Mouse (Mus musculus) hindlimb bud, embryonic 11.5 days (tissue): ENCODE measurements around the gene Nr1h4.

ENCODE experiments used
- DNase-seq: peaks from one replicate; pipeline ENCODE4 v3.0.0-alpha.2; 2012; ENCODE audit warnings: low read depth, low spot score; ENCODE audit errors: extremely low spot score

Gene Nr1h4

DNA sequence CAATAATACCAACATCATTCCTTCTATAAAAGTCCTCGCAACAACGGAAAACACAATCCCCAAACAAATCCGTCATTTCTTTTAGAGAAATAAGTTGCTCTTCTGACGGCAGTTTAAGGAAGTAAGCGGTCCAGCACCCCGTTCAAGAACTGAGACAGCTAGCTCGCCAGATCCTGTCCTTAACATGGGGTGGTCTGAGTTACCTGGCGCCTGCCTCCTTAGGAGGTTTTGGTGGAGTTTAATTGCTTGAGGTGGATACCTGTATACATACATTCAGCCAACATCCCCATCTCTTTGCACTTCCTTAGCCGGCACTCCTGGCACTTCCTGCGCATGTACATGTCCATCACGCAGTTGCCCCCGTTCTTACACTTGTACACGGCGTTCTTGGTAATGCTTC lies 50.3 kb downstream of the Nr1h4 start:
- DNase-seq = no peak

DNA sequence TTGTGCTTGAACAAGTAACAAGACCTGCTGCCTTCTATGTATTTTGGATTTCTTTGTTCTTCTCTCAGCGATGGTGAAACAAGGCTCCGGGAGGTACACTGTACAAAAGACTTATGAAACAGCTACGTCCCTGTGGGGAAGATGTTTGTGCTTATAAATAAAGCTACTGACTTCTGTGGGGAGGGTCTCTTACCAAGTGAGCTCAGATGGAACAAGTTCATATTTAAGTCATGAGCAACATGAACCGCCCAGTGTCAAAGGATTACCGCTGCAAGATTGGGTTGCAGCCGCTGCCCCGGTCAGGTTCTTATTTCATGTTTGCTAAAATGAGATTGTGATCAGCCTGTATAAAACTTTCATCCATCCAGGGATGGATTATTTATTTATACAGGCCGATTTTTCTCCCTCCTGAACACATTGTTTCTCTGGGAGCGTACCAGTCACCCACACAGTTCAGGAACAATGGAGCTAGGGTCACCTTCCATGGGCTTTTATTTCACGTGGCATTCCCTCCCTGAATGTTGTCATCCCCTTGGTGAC lies 51.2 kb downstream of the Nr1h4 start:
- no peak for DNase-seq

DNA sequence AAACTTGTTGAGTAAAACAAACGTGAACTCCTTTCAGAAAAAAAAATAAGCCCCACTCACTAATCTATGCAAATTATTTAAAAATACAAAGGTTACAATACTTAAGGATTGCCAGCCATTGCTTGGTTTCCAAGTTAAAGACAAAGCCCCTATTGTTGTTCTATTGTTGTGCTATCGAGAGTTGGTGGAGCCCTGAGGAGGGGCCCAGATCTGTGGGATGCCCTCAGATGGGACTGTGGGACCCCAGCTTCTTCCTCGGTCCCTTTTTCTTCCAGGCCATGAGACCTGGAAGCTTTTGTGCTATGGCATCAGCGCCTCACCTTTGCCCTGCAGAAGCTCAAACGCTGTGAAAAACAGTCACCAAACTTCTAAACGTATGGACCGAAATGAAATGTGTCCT lies 51.7 kb downstream of the Nr1h4 start:
- DNase-seq = no peak

DNA sequence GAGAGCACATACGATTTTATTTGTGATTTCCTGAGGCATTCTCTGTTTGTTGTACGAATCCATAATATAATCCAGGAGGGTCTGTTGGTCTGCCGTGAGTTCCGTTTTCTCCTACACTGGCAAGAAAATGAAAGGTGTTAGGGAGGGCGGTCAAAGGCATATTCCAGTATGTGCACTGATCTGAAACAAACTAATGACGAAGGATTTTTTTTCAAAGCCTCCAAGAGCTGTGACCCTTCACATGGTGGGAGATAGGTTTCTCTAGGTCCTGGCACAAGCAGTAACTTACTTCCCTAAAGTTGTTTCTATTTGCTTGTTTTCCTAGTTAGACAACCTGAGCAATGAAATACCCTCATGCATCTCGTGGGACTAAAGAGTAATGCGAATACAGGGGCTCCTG lies 54.6 kb downstream of the Nr1h4 start:
- no peak for DNase-seq

DNA sequence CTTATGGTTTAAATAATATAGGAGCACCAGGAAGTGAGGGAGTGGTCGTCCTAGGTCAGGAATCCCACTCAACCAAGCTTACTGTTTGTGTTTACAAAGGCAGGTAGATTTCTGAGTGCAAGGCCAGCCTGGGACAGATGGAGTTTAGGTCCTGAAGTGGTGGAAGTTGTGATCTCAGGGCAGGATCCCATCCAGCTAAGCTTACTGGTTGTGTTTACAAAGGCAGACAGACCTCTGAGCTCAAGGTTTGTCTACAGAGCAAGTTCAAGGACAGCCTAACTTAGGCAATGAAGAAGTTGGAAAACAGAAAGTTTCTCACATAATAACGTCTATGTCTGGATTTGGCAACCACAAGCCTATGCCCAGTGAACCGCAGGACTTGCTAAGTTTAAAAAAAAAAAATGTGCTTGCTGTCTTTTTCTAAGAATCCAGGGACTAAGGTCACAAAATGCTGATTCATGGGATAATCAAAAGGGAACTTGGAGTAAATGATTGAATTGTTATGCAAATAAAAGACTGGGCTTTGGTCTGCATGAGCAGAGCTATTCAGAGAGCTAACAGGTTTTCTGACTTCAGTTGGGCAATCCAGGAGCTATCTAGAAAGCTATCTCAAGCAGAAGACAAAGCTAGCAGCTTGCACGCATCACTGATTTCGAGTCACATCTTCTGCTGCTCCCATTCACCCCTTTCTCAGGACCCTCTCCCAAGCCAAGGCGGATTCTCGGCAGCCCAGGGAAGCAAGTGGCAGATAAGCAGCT lies 62.6 kb downstream of the Nr1h4 start:
- no peak for DNase-seq

DNA sequence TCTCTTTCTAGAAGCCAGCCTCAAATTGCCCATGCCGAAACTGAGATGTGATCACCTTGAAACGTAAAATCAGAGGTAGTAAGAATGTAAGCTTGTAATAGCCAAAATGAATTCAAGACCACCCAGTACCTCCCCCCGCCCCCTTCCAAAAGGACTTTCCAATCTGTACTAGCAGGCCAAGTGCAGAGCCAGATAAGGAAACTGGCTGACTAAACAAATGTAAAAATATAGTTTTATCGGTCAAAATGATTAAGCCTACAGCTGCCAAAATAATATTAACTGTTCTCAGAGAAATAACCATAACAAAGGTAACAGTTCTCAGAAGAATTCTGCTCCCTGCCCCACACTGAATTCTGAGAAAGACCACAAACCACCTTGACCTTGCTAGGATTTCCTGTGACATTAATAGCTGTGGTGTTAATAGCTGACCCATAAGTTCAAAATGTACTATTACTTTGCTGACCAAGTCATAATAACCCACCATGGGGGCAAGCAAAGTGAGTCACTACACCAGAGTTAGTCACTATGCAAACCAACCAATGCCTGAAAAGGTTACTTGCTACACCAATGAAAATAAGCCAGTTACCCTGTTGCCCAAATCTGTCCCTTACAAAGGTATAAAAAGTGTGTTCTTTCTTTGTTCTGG lies 68.5 kb downstream of the Nr1h4 start:
- DNase-seq = no peak

DNA sequence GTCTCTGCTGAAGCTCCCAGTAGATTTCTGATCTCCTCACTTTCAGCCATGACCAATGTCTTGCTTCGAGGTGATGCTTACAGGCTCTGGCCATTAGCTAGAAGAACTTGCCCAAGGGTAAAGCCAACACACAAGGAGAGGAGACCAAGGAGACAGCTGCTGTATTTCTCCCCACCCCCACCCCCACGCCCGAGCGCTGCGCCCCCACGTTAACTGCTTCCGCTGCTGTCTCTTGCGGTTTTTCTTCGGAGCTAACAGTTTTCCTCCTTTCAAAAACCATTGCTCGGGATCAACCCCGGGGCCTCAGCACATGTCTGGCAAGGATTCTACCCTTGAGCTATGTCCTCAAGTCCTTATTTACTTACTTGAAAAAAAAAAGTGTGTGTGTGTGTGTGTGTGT lies 70.5 kb downstream of the Nr1h4 start:
- no peak for DNase-seq

DNA sequence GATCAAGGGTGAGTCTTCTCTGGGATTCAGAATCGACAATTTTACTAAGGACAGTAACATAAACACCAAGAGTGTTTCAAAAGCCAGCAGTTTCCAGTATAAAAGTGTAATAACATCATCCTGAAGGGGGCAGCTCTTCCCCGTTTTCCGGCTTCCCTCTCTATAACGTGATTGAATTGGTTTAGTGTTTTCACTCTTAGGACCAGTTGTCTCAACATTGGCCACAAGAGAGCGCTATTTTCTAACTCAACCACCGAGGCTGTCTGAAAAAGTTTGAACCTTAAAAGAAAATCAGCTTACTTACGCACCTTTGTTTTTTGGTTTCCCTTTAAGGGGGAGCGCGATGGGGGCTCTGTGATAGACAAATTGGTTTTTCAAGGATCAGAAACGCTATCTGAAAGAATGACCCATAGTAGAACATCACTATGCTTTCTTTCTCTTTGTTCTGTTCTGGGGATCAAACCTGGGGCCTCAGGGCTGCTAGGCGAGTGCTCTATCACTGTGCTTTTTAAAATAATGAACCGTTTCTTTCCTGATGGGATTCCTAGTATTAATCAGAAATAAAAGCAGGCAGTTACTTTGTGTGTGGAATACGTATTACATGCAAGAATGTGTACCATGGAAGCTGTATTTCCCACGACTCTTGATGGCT lies 71.4 kb downstream of the Nr1h4 start:
- peak; percentile 92 for DNase-seq

DNA sequence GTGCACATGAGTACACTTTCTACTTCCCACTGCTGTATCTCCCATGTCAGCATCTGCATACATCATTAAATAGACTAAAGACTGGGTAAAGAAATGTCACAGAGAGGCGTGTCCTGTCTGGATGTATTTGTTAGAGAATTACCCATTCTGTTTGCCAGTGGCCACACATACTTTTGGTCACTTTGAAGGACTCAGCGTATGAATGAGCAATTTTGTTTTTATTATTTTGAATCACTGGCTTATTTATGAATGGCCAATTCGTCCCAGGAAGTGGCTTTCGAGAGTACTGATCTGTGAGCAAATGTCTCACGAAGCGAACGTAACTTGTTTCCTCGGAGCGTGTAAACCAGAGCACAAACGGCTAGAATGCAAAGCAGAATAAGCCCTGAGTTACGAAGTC lies 72.4 kb downstream of the Nr1h4 start:
- no peak for DNase-seq

DNA sequence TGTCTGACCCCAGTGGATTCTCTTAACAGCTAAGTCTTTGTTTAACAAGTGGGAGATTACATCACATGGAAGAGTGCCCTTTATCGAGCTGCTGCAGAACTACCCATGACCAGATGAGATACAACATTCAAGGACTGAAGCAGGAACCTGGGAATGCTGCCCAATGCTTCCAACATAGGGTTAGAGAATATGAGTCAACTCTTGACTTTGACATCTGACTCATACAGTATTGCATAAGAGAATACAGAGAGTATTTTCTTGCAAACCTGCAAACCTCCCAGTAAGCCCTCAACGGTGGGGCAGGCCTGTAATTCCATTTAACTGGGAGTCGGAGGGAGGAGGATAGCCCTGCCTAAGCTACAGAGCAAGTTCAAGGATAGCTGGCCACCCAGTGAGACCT lies 74.6 kb downstream of the Nr1h4 start:
- no peak for DNase-seq

DNA sequence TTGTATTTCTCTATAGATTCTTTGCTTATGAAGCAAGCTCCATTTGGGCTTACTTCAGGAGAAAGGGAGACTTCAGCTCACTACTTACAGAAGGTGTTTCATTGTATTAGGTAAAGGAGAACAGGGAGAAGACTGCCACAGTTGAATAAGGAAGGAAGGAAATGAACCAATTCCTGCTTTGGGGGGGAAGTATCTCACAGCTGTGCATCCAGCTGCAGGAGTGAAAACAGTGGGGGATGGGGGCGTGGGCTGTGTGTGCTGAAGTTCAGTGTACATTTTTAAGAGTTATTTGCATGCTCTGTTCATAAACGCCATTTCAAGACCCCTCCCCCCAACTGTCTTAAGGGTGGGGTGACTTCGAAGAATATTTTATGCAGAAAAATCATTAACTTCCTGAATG lies 79.6 kb downstream of the Nr1h4 start:
- no peak for DNase-seq

DNA sequence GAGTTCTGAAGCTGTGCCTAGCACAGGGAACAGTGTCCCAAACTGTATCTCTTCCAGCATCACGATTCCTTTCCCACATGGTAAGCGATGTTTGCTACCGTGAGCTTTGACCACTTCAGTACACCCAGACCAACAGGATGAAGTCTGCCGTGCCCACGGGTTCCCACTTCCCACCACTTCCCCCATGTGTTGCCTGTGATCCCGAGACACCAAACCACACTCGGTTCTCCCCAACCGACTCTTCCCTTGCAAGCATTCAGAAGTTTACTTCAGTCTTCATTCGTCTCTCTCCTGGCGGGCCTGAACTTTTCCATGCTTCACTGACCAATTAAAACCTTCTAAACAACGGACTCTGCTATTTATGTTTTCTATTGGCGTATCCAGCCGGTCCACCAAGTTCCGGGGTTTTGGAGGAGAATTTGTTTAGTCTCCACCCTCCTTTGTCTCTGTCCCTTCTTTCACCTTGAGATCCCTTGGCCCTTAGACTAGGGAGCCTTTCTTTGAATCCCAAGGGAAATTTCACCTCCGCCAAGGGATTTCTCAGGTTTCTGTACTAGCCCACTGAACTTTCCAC lies 80.2 kb downstream of the Nr1h4 start:
- DNase-seq = no peak

DNA sequence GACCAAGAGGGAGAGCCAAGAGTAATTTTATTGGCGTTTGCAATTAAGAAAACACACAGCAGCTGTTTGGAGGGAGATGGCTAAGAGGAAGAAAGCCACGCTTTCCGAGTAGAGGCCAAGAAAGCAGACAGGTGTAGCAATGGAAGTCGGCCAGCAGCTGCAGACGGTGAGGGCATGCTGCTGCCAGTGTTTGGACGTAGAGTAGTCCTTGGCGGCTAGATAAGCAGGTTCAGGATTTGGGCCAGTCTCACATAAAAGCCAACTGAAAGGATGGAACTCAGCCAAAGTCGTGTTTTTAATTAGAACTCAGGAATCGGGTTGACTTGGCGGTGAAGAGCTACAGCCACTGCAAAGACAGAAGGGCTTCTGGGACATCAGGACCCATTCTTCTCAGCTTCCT lies 83.0 kb downstream of the Nr1h4 start:
- no peak for DNase-seq

DNA sequence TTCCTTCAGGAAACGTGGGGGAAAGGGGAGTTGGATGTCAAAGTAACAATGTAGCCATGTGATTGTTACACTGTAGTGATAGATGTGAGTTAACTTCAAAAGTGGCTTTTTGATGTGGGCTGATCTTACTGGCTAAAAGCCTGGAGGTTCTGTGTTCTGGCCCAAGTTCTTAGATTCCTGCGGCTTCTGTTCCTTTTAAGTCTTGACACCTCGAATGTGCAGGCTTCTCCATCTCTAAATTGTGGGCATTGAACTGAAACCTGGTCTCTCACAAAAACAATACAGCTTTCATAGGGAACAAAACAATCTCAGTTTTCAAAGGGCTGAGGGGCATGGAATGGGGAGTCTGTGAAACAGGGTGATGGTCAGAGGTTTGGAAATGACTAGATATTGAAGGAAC lies 89.0 kb downstream of the Nr1h4 start:
- DNase-seq = no peak

DNA sequence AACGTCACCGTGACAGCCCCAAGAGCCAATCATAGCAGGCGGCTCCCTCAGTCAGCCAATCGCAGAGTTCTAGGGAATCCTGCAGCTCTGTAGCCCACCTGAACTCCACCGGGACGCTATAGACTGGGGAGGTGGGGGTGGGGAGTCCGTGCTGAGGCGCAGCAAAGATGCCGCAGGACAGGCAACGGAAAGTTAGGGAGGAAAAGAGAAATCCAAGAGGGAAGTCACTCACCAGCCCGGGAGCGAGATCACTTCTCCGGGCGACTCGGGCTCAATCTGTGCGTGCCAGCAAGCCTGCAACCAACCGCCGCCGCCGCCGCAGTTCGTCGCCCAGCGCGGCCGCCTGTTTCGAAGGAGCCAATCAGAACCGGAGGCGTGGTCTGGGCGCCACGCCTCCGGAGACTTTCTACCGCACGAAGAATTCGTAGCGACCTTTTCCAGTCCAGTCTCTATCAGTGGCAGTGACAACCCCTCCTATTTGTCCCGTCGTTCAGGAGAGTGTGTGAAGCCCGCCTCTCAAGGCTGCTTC lies 89.7 kb downstream of the Nr1h4 start, which contains the start of gene Gas2l3:
TSS of gene Gas2l3 (minus strand) at position 345 of the 529 bp plus-strand sequence.
- peak; percentile 69 for DNase-seq

DNA sequence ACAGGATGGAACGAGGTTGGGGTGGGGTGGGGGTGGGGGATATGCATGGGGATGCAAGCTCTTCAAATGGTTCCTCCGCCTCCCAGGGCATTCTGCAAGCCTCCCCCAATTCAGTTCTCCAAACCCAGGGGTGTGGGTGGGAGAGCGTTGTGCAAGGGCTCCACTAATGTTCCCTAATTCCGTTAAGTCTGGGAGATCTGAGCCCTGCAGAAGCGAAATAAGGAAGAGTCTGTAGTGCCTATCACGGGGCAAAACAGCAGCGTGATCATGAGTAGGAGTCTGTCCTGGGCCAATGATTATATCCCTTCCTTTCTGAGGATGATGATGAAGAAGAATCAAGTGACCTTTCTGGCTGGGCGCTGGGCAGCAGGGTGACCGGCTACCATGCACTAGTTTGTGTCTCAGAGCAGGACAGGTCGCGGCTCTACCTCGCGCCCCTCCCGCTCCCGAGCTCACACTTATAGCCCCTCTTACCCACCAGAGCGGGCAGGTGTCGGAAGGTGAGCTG lies 90.2 kb downstream of the Nr1h4 start:
- DNase-seq = no peak

DNA sequence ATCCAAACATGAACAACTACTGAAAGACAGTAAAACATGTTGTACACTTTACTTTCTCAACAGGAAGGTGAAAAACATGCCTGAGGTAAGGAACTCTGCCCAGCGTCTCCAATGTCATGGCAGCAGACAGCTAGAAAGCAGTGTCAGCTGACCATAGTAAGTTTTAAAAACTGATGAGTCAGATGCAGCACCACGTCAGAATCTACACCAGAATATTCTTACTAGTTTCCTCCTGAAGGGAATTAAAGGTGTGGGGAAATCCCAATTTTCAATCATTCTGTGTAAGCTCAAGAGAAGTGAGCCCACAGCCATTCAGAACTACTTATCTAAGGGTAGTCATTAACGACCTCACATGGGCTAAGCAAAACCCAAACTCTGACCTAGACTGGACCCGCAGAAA lies 90.7 kb downstream of the Nr1h4 start:
- DNase-seq = no peak

DNA sequence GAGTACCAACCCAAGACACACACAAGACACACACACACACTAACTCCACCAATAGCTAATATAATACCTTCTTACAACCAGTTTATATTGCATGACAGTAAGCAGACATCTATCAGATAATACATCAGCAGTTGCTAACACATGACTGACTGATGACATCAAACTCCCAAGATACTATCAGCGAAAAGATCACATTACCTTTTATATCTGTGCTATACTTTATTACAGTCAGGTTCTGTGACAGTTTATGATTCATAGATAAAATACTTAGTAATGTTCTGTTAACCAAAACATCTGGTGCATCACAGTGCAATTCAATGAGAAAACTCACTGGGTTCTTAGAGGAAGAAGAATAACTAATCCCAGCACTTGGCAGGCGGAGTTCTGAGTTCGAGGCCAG lies 91.4 kb downstream of the Nr1h4 start:
- DNase-seq = no peak

DNA sequence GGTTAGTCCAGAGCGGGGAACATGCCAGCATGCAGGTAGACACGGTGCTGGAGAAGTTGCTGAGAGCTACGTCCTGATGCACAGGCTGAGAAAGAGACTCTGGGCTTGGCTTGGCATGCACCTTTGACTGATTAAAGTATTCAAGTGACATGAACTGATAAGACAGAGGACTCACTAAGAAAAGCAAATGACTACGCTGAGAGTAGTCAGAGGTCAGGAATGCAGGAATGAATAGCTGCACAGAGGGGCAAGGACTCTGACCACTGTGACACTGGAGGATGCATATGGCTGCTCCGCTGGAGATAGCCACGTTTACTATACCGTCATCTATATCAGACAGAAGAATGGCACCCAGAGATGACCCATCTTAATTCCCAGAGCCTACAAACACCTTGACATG lies 94.0 kb downstream of the Nr1h4 start:
- no peak for DNase-seq

DNA sequence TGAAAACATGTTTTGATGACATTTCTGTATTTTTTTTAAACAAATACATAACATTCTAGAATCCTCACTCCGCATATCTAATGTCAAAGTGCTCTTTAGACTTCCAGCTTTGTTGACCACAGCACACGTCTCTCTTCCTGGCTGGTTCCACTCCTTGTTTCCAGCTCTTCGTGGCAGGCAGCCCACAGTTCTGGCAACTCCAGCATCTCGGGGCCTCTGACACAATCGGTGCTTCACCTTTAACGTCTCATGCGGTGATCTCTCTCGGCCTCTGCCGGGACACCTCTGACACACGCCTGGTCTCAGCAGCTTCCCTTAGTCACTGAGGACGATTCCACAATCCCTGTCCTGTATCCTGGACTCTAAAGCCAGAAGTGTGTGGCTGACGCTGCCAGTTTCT lies 95.4 kb downstream of the Nr1h4 start:
- DNase-seq = no peak

DNA sequence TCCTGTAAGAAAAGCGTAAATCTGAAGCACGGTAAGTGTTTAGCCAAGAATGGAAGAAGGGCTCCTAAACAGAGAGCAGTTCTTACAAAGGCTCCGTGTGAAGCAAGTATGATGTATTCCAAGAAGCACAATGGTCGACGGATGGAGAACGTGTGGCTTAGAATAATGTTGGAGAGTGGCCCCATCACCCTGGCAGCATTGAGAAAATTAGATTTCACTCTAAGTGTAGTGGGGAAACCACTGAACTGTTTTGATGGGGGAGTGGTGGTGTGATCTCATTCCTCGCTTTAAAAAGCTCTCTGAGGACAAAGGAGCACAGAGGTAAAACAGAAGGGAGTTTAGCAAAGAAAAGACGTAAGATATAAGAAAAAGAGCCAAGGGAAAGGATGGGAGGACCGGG lies 95.9 kb downstream of the Nr1h4 start:
- DNase-seq = no peak
